Mouse (Mus musculus) E14TG2a.4 (cell line): ENCODE measurements at regions not wholly inside any gene's neighbourhood (a gene's known extent, or its start where the extent isn't known, plus 50 kb on each side); places are given as distances from the start of the nearest gene placed in this dataset.

Source experiments
- H3K27me3 ChIP-seq: 2 replicates; pipeline ENCODE4 v1.6.1; 2014; ENCODE audit warnings: low read length, control low read depth; ENCODE audit not compliant: insufficient read depth
- H3K36me3 ChIP-seq: 2 replicates; pipeline ENCODE4 v1.6.1; 2014; ENCODE audit warnings: low read length, control low read depth; ENCODE audit not compliant: insufficient read depth
- H3K4me1 ChIP-seq: replicated peaks from 2 replicates; pipeline ENCODE4 v1.6.1; 2014; ENCODE audit warnings: low read depth, low read length, control low read depth
- H3K4me3 ChIP-seq: replicated peaks from 2 replicates; pipeline ENCODE4 v1.5.1; 2014; ENCODE audit warnings: mild to moderate bottlenecking, low read length
- H3K9me3 ChIP-seq: 2 replicates; pipeline ENCODE4 v1.6.1; 2014; ENCODE audit warnings: low read length, control low read depth
- CTCF ChIP-seq: conservative IDR thresholded peaks from 2 replicates; pipeline ENCODE4 v1.5.1; 2014; ENCODE audit warnings: low read length
- NANOG ChIP-seq: IDR thresholded peaks from 2 replicates; pipeline ENCODE4 v1.6.1; 2014; ENCODE audit warnings: borderline replicate concordance, low read length, mixed read lengths
- POU5F1 ChIP-seq: IDR thresholded peaks from 2 replicates; pipeline ENCODE4 v1.6.1; 2014; ENCODE audit warnings: low read length, borderline replicate concordance

GRCm38 (mm10) chr8:126081279-126081678 is 86.3 kb downstream of the Kcnk1 start:
- Histone ChIP-seq H3K27me3 (no peaks in the 10 kb centered on the region), H3K4me1 (no peaks in the 10 kb centered on the region), H3K4me3 (no peak overlapping the region), H3K36me3 (no peaks in the 10 kb centered on the region), H3K9me3 (peaks cover 33% of the 10 kb centered on the region)
- TF ChIP-seq POU5F1 (no peak), CTCF (peak; percentile 36)

DNA sequence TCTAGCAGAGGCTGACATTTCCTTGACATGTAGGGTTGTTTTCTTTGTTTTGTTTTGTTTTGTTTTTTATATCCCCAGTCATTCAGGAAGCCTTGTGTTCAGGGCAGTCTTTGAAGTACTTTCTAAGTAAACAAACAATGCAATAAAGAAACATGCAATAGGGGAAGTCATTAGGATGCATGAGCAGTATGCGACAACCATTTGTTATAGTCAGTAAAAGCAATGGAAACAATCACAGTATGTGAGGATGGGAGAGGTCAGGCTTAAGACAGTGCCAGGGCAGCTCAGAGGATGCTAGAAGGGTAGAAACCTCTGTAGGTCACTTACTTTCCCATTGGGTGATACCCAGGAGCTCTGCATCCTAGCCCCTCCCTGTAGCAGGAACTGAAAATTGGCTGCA is 87.9 kb downstream of the Kcnk1 start:
- Histone ChIP-seq H3K9me3 (peaks cover 37% of the 10 kb centered on the region), H3K36me3 (no peaks in the 10 kb centered on the region), H3K27me3 (no peaks in the 10 kb centered on the region), H3K4me1 (no peaks in the 10 kb centered on the region), H3K4me3 (no peak overlapping the region)
- TF ChIP-seq NANOG (no peak), POU5F1 (no peak), CTCF (no peak)

GRCm38 (mm10) chr8:126090772-126091171 is 95.8 kb downstream of the Kcnk1 start:
- H3K9me3 ChIP-seq, result peaks cover 33% of the 10 kb centered on the region
- TF ChIP-seq CTCF (no peak), POU5F1 (no peak), NANOG (no peak)
- no peak overlapping the region for H3K4me3 ChIP-seq
- no peaks in the 10 kb centered on the region; the same call in 1 of the 2 replicates for H3K4me1 ChIP-seq
- H3K27me3 ChIP-seq, result no peaks in the 10 kb centered on the region
- no peaks in the 10 kb centered on the region for H3K36me3 ChIP-seq

DNA sequence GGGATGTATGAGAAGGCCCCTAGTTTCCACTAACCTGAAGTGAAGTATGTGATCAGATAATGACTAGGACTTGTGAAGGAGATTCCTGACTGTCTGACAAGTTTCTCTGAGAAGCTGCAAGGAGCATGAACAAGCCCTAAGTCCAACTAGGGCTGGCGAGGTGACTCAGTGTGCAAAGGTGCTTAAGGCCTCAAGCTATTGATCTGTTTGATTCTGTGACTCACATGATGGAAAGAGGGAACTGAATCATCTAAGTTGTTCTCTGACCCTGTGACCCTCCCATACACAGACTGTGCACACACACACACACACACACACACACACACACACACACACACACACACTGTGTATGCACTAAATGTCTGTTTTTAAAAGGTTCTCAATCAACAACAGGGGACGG is 99.0 kb downstream of the Kcnk1 start:
- H3K4me3 ChIP-seq, result no peak overlapping the region
- no peaks in the 10 kb centered on the region; the same call in 1 of the 2 replicates for H3K4me1 ChIP-seq
- H3K9me3 ChIP-seq, result peaks cover 17% of the 10 kb centered on the region
- no peak for TF ChIP-seq NANOG
- TF ChIP-seq POU5F1, result no peak
- TF ChIP-seq CTCF, result no peak
- no peaks in the 10 kb centered on the region for H3K27me3 ChIP-seq
- no peaks in the 10 kb centered on the region for H3K36me3 ChIP-seq

- H3K36me3 ChIP-seq, result no peaks in the 10 kb centered on the region
These were observed 101.1 kb downstream of the Kcnk1 start for GRCm38 (mm10) chr8:126096056-126096455.

GRCm38 (mm10) chr8:126096636-126097170 is 101.7 kb downstream of the Kcnk1 start:
- H3K27me3 ChIP-seq, result no peaks in the 10 kb centered on the region
- peaks cover 19% of the 10 kb centered on the region for H3K9me3 ChIP-seq
- no peaks in the 10 kb centered on the region for H3K36me3 ChIP-seq
- TF ChIP-seq NANOG (no peak), POU5F1 (no peak), CTCF (no peak)
- no peaks in the 10 kb centered on the region; the same call in 1 of the 2 replicates for H3K4me1 ChIP-seq
- no peak overlapping the region for H3K4me3 ChIP-seq

More at GRCm38 (mm10) chr8:126096056-126096455, 101.1 kb downstream of the Kcnk1 start:
- TF ChIP-seq CTCF (no peak), NANOG (no peak), POU5F1 (no peak)
- Histone ChIP-seq H3K9me3 (peaks cover 13% of the 10 kb centered on the region), H3K4me3 (no peak overlapping the region), H3K27me3 (no peaks in the 10 kb centered on the region), H3K4me1 (no peaks in the 10 kb centered on the region; the same call in 1 of the 2 replicates)

- Histone ChIP-seq H3K9me3 (peaks cover 41% of the 10 kb centered on the region), H3K36me3 (no peaks in the 10 kb centered on the region), H3K4me1 (no peaks in the 10 kb centered on the region), H3K27me3 (no peaks in the 10 kb centered on the region), H3K4me3 (no peak overlapping the region)
- no peak for TF ChIP-seq NANOG
- no peak for TF ChIP-seq POU5F1
- no peak for TF ChIP-seq CTCF
These were observed 103.9 kb downstream of the Kcnk1 start for GRCm38 (mm10) chr8:126098886-126099285.

- Histone ChIP-seq H3K9me3 (peaks cover 51% of the 10 kb centered on the region), H3K36me3 (no peaks in the 10 kb centered on the region), H3K4me1 (no peaks in the 10 kb centered on the region), H3K4me3 (no peak overlapping the region), H3K27me3 (no peaks in the 10 kb centered on the region)
- TF ChIP-seq CTCF, result peak; percentile 32
- no peak for TF ChIP-seq POU5F1
These were observed 104.9 kb downstream of the Kcnk1 start for GRCm38 (mm10) chr8:126099889-126100288.

- Histone ChIP-seq H3K4me3 (no peak overlapping the region), H3K4me1 (no peaks in the 10 kb centered on the region), H3K36me3 (no peaks in the 10 kb centered on the region), H3K9me3 (peaks cover 58% of the 10 kb centered on the region), H3K27me3 (no peaks in the 10 kb centered on the region)
- TF ChIP-seq NANOG (no peak), CTCF (no peak), POU5F1 (no peak)
These were observed 110.1 kb downstream of the Kcnk1 start for GRCm38 (mm10) chr8:126105043-126105442.
